Mouse (Mus musculus): Measurements from ENCODE around the gene B4galt5.

The B4galt5 gene

GRCm38 (mm10) chr2:167305382-167306272 lies 43.4 kb downstream of the B4galt5 start:
- DNase-seq (ENCODE audit: low spot score in 2 of 2): peak in 1 of 2 experiments; percentile 4

- peak in 1 of 2 experiments; percentile 0 for DNase-seq (ENCODE audit: low spot score in 2 of 2)
These were observed 44.2 kb downstream of the B4galt5 start for GRCm38 (mm10) chr2:167304651-167305381.

DNA sequence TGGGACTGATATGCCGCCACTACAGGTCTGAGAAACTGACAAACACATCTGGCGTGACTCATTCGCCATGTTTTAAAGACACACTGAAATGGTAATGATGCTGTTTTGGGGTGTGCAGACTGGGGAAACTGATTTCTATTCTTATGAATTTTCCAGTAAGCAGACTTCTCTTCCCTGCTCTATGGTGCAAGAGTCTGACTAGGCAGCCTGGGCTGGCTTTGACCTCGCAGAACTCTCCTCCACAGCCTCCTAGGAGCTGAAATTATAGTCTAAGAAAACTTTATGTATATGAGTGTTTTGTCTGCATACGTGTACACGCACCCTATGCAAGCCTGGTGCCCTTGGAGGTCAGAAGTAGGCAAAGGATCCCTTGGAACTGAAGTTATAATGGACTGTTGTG lies 45.2 kb downstream of the B4galt5 start:
- no peak for DNase-seq (ENCODE audit: low spot score in 2 of 2)

DNA sequence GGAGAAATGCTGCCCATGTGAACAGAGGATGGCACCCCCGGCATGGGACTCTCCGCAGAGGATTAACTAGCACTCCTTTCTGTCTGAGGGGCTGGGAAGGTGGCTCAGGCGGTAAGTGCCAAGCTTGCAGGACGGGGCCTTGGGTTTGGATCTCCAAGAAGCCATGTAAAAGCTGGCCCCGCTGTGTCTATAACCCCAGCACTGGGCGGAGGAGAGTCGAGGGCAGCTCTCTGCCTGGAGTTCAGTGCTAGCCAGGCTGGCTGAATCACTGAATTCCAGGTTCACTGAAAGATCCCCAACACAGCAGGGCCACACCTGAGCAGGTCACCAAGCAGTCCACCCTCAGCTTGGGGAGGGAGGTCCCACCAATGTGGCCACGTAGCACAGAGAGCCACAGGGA lies 45.8 kb downstream of the B4galt5 start:
- peak in 1 of 2 experiments; percentile 0 for DNase-seq (ENCODE audit: low spot score in 2 of 2)

- peak in 1 of 2 experiments; percentile 0 for DNase-seq (ENCODE audit: low spot score in 2 of 2)
These were observed 46.3 kb downstream of the B4galt5 start for GRCm38 (mm10) chr2:167302641-167303040.

DNA sequence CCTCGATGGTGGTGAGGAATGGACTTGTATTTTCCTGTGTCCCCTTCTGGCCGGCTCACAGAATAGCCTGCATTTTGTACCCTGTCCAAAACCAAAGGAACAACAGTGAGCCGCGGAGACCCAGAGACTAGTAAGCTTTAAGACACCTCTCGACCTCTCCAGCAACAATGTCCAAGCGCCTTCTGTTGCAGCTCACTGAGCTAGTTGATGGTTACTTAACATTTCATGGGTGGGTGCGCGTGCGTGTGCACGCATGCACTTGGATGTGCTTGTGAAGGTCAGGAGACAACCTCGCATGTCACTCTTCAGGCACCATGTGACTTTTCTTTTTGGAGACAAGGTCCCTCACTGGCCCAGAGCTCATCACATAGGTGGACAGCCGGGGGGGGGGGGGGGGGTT lies 47.0 kb downstream of the B4galt5 start:
- no peak for DNase-seq (ENCODE audit: low spot score in 2 of 2)

- DNase-seq (ENCODE audit: low spot score in 2 of 2): peak in 1 of 2 experiments; percentile 0
These were observed 47.4 kb downstream of the B4galt5 start for GRCm38 (mm10) chr2:167301601-167302000.

- peak in 1 of 2 experiments; percentile 0 for DNase-seq (ENCODE audit: low spot score in 2 of 2)
These were observed 48.0 kb downstream of the B4galt5 start for GRCm38 (mm10) chr2:167300943-167301497.

GRCm38 (mm10) chr2:167299861-167300667 lies 48.9 kb downstream of the B4galt5 start:
- DNase-seq (ENCODE audit: low spot score in 2 of 2): peak in 1 of 2 experiments; percentile 28

GRCm38 (mm10) chr2:167298729-167299705 lies 50.0 kb downstream of the B4galt5 start:
- peak; percentile 61 to 75 for DNase-seq (ENCODE audit: low spot score in 2 of 2)

- no peak for DNase-seq (ENCODE audit: low spot score in 2 of 2)
These were observed 51.0 kb downstream of the B4galt5 start for GRCm38 (mm10) chr2:167297985-167298384.

- DNase-seq (ENCODE audit: low spot score in 2 of 2): peak in 1 of 2 experiments; percentile 15
These were observed 54.1 kb downstream of the B4galt5 start for GRCm38 (mm10) chr2:167294926-167295325.

- peak in 1 of 2 experiments; percentile 2 for DNase-seq (ENCODE audit: low spot score in 2 of 2)
These were observed 54.8 kb downstream of the B4galt5 start for GRCm38 (mm10) chr2:167294216-167294615.

- DNase-seq (ENCODE audit: low spot score in 2 of 2): peak in 1 of 2 experiments; percentile 0
These were observed 55.5 kb downstream of the B4galt5 start for GRCm38 (mm10) chr2:167293289-167294085.

GRCm38 (mm10) chr2:167292854-167293253 lies 56.1 kb downstream of the B4galt5 start:
- peak in 1 of 2 experiments; percentile 0 for DNase-seq (ENCODE audit: low spot score in 2 of 2)

DNA sequence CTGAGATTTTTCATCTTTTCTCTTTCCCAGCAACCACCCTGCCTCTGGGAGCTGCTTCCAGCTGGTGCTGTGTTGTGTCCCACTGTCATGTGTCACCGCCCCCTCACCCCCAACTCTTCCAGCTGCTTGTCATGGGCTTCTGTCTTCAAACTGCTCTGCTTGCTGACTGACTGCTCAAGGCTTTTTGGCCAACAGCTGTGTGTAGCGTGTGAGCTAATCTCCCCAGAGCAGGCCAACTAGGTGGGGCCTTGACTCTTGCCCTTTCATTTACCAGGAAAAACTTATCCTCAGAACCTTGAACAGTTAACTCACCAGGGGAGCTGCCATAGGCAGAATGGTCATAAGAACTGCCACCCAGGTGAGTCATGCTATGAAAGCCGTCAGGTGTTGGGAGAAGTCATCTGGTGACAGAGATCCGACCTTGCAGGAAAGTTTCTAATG lies 56.8 kb downstream of the B4galt5 start:
- peak in 1 of 2 experiments; percentile 8 for DNase-seq (ENCODE audit: low spot score in 2 of 2)

DNA sequence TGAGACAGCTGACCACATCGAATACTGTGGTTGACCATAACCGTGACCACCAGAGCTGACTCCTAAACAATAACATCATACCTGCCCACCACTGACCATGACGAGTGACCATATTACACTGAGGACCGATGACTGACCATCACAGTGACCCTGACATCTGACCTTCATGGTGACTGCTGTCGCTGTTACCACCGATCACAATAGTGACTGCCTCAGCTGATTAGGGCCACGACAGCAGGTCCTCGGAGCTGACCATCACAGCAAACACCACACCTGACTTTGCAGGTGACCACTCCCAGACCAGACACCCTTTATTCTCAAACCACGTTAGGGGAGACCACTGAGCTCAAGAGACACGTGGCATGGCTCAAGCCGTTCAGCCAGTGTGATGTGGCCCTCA lies 57.3 kb downstream of the B4galt5 start:
- no peak for DNase-seq (ENCODE audit: low spot score in 2 of 2)

DNA sequence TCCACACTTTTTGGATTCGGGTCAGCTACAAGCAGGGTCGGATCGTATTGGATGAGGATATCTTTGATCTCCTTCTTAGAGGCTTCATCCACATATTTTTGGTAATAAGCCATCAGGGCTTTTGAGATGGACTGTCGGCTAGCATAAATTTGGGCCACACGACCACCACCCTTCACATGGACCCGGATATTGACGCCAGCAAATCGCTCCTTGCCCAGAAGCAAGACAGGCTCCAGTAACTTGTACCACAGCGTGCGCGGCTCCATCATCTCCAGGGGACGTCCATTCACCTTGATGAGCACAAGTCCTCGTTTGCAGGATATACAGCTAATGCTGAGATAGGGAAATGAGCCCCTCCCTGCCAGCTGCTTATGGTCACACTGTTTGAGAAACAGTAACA lies 67.5 kb downstream of the B4galt5 start:
- no peak for DNase-seq (ENCODE audit: low spot score in 2 of 2)

DNA sequence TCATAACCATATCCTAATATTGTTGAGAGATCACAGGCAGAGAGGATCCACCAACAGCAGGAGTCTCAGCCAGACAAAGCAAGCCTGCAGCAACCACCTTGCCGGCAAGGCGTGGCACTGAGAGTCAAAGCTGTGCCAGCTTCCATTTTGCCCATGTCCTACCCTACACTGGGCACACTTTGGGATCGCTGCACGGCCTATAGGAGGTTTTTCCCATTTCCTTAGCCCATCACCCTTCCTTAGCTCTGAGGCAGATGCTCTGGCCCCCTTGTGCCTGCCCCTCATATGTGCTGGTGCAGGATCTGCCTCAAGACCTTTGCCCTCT lies 68.0 kb downstream of the B4galt5 start:
- no peak for DNase-seq (ENCODE audit: low spot score in 2 of 2)

Data from frontal cortex, postnatal 36 days (tissue).